Mouse (Mus musculus): ENCODE data around the gene Tbc1d4.

Tbc1d4 gene

DNA sequence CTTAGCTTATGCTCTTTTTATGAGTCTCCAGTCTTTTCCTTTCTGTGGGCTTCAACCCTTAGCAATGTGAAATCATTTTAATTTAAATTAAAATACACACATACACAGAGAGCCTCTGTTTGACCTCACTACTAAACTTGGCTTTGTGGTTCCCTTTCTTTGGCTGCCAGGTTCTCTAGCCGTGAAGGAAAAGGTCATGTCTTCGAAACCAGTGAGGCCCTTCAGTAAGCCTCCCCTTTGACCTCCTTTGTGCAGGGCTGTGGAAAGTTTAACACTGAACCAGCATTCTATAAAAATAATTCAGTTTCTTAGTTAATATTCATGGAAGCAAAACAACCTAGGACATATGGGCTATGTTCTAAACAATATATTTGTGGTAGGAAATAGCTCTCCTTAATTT, 78.5 kb downstream of the Tbc1d4 start:
- no peak for DNase-seq (ENCODE audit: low spot score)

DNA sequence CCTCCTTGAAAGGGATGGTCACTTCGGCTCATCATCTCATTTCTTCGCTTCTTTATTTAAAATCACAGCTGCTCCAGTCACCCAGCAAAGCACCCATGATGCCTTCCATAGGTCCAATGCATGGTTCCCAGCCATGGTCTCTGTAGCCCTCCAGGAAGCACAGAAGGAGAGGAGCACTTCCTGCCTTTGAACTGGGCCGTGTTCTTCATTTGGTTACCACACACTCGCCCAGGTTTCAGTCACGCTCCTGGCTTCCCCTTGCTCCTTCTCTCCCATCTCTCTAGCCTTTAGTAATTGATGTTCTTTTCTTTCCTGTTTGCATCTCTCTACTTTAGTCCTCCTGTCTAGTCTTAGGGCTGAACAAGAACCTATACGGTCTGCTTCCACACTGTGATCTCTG, 79.8 kb downstream of the Tbc1d4 start:
- DNase-seq (ENCODE audit: low spot score), result no peak

DNA sequence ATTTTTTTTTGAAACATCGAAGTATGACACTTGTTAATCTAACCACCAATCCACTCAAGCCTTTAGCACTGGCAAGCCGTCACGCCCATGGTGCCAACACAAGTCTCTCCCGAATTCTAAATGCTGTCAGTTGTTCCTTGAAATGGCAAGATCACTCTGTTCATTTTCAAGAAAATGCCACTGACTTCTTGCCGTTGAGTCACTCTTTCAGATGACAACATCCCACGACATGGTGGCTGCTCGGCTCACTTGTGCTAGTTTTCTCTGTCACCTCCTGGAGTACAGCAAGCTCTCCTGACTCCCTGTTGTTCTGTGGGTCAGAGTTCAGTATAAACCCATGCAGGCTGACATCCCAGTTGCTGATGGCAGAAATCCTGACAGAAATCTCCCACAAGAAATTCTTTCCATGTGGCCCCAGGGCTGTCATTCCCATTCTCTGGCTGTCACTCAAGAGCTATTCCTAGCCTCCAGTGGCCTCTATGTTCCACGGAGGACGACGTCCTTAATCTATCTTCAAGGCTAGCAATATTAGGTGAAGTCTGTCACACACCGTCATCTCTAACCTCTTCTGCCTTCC, 81.5 kb downstream of the Tbc1d4 start:
- no peak for DNase-seq (ENCODE audit: low spot score)

DNA sequence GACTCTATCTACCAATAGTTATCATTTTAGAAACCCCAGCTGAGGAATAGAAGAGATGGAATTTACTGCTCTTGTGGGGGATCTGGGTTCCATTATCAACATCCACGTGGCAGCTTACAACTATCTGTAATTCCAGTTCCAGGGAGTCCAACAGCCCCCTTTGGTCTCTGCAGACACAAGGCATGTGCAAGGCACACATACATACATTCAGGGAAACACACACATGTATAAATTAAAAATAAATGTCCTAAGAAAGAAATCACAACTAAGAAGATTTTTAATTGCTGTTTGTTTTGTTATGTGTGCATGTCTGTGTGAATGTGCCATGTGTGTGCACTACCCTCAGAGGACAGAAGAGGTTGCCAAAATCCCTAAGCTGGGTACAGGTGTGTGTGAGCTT, 82.5 kb downstream of the Tbc1d4 start:
- no peak for DNase-seq (ENCODE audit: low spot score)

GRCm38 (mm10) chr14:101519964-101520363, 89.0 kb downstream of the Tbc1d4 start:
- DNase-seq (ENCODE audit: low spot score), result no peak

GRCm38 (mm10) chr14:101518259-101518658, 90.7 kb downstream of the Tbc1d4 start:
- no peak for DNase-seq (ENCODE audit: low spot score)

- no peak for DNase-seq (ENCODE audit: low spot score)
Observed at GRCm38 (mm10) chr14:101517801-101518200, 91.2 kb downstream of the Tbc1d4 start.

GRCm38 (mm10) chr14:101517341-101517740, 91.7 kb downstream of the Tbc1d4 start:
- peak; percentile 27 for DNase-seq (ENCODE audit: low spot score)

GRCm38 (mm10) chr14:101516864-101517263, 92.1 kb downstream of the Tbc1d4 start:
- no peak for DNase-seq (ENCODE audit: low spot score)

DNA sequence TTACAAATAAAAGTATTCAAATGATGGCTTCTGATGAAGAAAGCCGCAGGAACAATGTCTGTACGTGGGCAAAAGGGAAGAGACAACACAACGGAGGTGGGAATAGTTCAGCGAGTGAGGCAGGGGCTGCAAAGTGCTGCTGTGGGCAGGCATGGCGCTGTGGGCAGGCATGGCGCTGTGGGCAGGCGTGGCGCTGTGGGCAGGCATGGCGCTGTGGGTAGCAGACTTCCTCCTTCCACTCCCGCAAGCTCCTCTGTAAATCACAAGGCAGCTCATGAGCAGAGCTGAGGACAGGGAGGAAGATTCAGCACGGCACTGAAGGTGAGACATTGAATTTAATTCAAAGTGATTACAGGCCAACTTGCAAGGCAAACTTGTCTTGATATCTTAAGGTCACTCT, 93.0 kb downstream of the Tbc1d4 start:
- no peak for DNase-seq (ENCODE audit: low spot score)

GRCm38 (mm10) chr14:101515271-101515670, 93.7 kb downstream of the Tbc1d4 start:
- no peak for DNase-seq (ENCODE audit: low spot score)

GRCm38 (mm10) chr14:101514557-101514971, 94.4 kb downstream of the Tbc1d4 start:
- no peak for DNase-seq (ENCODE audit: low spot score)

DNA sequence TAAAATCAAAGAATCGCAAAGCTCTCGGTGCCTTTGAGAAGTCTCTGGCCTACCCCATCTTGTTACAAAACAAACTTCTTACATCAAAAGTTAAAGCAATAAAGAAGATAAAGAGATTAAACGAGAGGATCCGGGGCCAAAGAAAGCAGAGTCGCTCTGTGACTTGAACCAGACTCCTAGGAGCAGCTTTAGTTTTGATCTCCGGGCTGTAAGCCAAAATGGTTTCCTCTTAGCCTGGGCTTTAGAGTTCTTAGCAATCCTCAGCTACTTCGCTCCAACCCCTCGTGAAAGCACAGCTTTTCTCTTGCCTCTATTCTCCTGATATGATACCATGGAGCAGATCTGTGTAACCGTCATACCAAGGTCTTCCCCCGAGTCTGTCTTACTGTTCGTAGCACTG, 95.8 kb downstream of the Tbc1d4 start:
- DNase-seq (ENCODE audit: low spot score), result no peak

GRCm38 (mm10) chr14:101511410-101511809, 97.6 kb downstream of the Tbc1d4 start:
- no peak for DNase-seq (ENCODE audit: low spot score)

GRCm38 (mm10) chr14:101510540-101511313, 98.3 kb downstream of the Tbc1d4 start:
- DNase-seq (ENCODE audit: low spot score), result no peak

DNA sequence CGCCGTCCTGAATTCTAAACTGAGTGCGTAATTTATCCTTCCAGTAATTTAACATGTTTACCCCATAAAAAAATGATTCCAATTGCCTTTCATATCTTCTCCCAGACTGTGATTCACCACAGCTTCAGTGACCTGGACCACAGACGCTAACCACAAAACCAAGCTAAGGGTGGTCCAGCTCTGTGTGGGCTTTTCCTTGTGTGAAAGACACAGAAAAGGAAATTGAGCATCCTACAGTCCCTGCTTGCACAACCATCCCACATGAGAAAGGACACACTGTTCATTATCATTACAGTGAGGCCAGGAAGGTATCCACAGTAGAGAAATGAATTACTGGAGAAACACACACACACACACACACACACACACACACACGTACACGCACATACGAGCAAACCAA, 99.2 kb downstream of the Tbc1d4 start:
- no peak for DNase-seq (ENCODE audit: low spot score)

GRCm38 (mm10) chr14:101507956-101508355, 101.0 kb downstream of the Tbc1d4 start:
- no peak for DNase-seq (ENCODE audit: low spot score)

GRCm38 (mm10) chr14:101507146-101507545, 101.8 kb downstream of the Tbc1d4 start:
- no peak for DNase-seq (ENCODE audit: low spot score)

DNA sequence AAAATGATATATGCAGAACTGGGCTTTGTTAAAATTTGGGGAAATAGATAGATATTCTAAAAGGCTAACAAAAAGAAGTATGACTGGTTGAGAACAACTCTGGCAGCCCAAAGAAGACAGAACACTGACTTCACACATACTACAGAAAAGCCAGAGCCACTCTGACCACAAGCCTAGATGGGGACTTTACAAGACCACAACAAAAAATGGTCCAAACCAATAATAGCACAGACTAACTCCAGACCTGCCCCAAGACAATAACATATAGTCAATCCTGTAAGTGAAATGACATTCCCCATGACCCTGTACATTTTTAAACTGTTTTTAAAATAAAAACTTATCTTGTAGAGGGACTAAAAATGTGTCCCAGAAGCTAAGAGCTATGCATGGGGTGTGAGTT, 103.2 kb downstream of the Tbc1d4 start:
- DNase-seq (ENCODE audit: low spot score), result no peak

DNA sequence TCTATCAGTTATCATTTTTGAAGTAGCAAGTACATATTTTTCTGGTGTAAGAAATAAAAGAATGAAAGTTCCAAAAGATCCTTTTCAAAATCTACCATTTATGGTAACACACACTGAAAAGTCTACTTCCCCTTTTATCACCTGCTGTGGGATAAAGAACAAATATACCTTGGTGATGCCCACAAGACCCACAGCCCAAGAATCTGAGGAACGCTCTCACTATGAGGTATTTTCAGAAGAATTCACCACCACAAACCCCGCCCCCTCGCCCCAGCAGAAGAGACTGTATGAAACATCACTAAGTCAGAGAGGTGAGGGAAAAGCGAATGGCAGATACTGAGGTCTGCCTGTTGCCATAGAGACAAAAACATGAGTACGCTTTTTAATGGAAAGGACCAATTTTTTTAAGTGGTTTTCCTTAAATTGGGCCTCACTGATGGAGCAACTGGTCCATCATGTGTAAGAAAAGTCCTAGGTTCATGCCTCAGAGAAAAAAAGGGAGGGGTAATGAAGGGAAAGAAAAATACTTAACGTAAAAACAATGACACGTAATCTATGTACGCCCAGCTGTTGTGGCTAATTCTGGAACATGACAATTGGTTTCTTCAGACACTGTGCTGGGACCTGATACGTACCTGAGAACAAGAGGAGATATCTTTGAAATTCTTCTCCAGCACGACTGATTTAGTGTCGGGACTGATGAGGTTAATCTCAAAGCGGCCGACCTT, 104.4 kb downstream of the Tbc1d4 start:
- DNase-seq (ENCODE audit: low spot score), result no peak

DNA sequence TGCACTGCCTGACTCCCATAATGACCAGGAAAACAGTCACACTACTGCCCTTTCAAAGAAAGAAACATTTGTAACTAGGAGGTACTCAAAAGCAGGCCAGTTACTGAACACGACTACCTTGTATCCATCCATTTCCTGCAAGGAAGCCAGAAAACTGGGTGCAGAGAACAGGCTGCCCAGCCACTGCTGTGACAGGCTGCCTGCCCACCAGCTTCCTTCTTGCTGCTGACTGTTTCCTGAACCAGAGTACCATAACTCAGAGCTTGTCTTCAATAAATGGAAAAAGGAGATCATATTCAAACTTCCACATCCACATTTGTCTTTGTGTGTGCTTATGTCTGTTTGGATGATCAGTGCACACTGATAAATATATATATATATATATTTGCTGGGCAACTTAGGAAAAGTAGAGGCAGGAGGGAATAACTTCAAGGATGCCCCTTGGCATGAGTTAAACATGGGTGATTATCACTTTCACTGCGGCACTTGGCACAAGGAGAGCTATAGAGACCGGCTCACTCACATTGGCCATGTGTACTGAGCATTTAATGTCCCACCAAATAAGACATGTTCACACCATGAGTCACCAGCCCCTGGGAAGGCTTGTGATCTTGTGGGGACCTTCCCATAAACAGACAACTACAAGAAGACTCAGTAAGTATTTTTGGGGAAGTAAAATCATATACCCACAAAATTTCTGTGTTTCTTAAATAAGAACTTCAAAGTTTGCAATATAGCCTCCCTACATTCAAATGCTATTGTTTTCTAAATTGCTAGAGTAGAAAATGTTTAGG, 105.6 kb downstream of the Tbc1d4 start:
- DNase-seq (ENCODE audit: low spot score), result no peak

DNA sequence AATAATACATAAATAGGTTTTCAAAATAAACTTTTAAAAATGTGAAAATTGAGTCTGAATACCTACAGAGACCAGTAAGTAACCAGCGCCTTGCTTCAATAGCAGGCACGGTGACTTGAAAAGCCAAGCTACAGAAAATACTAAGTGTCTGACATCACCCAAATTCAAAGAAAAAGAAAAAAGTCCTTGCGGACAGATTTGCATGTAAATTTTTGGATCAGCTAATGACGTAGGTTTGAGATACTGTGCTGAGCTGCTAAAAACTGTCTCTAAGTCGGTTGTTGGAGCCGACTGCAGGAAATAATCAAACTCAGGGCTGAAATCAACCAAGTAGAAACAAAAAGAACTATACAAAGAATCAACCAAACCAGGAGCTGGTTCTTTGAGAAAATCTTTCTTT, 107.1 kb downstream of the Tbc1d4 start:
- no peak for DNase-seq (ENCODE audit: low spot score)
